Mouse (Mus musculus): Measurements from ENCODE around the gene Cerk.
"Not testable (repeated sequence)": the region's sequence is repeated elsewhere in the genome, so short reads cannot be mapped to it uniquely, and the experiment has no call there.

Gene Cerk

DNA sequence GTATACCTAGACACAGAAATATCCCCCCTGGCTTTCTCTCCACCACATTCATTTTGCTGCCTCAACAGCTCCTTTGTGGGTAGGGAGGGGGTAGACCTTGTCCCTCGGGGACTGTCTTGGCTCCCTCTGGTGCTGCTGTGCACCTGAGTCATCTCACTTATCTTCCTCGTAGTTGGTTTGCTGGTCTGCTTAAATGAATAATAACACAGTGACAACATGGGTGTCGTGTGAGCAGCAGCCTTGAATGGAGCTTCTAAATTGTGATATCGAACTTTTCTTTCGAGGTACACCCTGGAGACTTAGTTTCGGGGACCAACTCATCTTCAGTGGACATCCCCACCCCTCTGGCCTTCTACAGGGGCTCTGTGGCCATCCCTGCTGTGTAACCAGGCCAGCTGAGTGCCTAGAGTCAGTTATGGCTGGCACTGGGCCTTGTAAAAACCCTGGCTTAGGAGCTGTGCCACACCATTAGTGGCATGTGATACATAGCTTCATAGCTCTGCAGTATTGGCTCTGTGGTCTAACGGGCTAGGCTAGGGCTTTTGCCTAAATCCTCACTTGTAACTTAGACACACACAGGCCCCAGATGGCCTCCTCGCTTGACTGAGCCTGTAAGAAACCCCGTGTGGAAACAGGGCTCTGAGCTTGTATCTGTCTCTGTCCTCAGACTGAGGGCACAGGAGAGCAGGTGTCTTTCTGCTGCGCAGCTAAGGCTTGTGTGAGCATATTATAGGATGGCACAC, 75.4 kb downstream of the Cerk start:
- DNase-seq, result no peak

- no peak for DNase-seq
These were observed 76.2 kb downstream of the Cerk start for GRCm38 (mm10) chr15:86109650-86110211.

DNA sequence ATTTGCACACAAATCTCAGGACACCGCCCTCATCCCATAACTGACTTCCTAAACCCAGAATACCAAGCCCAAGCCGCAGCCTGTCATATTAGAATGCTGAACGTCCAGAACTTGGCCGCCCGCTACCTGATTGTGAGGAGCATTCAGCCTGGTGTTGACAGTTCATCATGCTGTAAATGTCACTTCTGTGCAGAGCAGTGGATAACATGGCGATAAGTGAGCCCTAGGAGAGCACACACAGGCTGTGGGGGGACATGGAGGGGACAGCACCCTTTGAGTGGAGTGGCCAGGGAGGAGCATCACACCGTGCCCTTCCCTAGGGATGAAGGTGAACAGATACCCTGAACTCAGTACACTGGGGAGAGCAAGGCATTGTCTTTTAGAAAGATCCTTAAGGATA, 76.7 kb downstream of the Cerk start:
- no peak for DNase-seq

DNA sequence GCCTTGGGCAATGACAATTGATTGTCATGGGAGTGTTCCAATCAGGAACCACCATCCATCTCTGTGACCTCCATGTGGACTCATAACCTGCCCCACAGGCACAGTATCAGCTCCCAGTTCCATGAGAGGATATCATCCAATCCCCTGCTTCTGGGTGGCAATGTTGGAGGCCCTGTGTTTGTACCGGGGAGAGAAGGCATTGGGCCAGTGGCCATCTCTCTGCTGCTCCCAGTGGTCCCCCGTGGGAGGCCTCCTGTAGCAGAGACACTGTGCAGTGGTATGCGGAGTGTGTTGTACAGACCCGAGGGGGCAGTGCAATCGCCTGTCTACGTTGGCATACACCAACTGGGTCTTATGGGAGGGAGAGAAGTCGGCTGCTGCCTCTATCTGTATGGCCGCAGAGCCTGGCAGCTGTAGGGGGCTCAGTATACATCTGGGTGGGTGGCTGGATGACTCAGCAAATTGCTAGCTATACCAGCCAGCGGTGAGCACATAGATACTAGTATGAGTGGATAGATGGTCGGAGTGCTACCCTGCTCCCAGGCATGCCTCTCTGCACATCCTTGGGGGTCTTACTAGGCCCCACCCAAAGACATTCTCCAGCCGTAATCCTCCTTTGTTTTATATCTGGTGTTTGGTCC, 78.0 kb downstream of the Cerk start:
- DNase-seq, result no peak

DNA sequence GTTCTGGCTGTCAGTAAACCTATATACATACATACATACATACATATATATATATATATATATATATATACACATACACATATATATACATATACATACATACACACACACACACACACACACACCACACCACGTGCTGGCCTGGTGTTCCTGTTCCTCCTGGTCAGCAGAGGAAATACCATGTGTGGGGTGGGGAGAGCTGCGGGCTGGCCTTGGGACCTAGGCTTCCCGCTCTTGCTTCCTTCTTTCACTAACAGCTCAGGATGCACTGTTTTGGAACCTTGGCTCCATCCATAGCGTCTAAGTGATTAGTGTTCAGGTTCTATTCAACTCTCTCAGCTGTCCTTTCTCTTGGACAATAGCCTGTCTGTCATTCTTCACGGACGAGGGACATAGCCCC, 80.2 kb downstream of the Cerk start:
- DNase-seq, result no peak

DNA sequence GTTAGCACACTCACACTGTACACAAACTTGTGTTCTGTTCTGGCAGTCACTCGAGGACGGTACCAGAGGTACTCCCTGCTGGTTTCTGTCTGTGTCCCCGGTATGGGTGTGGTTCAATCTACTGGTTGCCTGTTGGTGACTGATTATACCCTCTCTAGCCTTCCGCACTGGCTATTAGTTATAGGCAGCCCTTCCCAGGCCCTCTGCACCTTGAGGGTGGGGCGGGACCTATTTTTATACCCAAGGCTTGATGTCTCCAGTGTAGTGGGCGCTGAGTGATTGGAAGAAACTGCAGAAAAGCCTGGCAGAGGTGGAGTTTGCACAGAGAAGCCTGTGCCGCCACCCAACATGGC, 80.6 kb downstream of the Cerk start:
- no peak for DNase-seq

- no peak for DNase-seq
These were observed 81.3 kb downstream of the Cerk start for GRCm38 (mm10) chr15:86104401-86105344.

GRCm38 (mm10) chr15:86102308-86102707, 83.6 kb downstream of the Cerk start:
- no peak for DNase-seq

DNA sequence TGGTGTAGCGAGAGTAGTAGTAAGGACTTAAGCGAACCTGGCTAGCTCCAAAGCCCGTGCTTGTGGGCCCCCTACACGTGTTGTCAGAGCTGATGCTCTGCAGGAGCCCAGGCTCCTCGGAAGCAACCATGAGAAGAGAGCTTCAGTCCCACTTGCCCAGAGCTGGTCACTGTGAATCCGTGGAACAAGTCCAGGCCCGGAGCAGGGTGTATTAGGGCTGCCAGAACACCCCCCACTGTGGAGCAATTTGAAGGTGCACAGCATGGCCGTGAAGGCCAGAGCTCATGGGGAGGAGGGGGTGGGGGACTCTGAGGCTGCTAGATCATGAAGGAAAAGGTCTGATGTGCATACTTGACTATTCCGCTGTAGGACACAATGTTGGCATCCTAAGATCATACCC, 84.4 kb downstream of the Cerk start:
- no peak for DNase-seq

GRCm38 (mm10) chr15:86097871-86098270, 88.1 kb downstream of the Cerk start:
- no peak for DNase-seq

DNA sequence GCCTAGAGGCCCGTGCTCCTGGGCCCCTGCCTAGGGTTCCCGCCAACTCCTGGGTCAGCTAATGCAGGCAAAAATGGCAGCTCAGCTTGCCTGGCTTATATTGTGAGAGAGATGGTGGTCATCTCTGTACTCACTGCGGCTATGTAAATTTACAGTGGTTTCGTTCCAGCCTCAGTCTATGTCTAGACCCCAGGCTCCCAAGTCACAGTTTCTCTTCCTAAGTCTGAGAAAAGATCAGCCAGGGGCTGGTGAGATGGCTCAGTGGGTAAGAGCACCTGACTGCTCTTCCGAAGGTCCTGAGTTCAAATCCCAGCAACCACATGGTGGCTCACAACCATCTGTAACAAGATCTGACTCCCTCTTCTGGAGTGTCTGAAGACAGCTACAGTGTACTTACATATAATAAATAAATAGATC, 89.3 kb downstream of the Cerk start:
- DNase-seq, result not testable (repeated sequence)

GRCm38 (mm10) chr15:86095722-86096603, 90.0 kb downstream of the Cerk start:
- no peak for DNase-seq

DNA sequence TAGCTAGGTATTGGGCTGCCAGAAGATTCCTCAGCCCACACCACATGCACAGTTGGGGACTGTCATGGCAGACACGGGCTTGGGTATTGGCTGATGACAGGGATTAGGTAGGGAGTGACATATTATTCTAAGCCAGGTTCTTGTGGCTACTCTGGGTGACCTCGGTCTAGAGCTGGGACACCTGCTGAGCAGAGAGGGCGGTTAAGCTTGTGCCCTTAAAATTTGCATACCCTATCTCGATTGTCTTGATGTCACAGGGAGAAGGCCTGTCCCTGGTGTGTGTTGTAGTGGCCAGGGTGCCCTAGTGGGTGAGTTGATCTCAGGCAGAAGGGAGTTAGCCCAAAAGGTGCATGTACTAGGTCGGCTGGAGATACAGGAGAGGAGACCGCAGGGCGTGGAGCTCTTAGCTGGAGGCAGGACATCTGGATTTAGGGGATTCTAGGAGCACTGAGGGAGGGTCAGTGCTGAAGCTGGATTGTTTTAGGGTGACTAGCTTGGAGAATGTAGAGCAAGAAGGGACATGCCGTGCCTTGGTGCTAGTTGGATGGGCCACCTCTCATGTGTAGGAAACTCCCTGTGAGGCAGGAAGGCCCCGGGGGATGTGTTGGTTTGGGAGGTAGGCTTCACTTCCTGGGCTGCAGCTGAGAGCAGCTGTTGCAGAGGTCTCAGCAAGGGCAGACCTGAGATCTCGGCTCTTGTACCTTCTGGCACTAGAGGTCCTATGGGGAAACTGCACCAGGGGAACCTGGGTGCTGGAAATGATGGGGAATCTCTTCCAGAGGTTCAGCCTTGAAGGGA, 91.4 kb downstream of the Cerk start:
- DNase-seq, result no peak

GRCm38 (mm10) chr15:86093236-86093635, 92.7 kb downstream of the Cerk start:
- peak; percentile 50 for DNase-seq

- peak; percentile 98 for DNase-seq
These were observed 93.8 kb downstream of the Cerk start for GRCm38 (mm10) chr15:86091998-86092670.

GRCm38 (mm10) chr15:86091201-86091997, 94.5 kb downstream of the Cerk start:
- peak; percentile 28 for DNase-seq

DNA sequence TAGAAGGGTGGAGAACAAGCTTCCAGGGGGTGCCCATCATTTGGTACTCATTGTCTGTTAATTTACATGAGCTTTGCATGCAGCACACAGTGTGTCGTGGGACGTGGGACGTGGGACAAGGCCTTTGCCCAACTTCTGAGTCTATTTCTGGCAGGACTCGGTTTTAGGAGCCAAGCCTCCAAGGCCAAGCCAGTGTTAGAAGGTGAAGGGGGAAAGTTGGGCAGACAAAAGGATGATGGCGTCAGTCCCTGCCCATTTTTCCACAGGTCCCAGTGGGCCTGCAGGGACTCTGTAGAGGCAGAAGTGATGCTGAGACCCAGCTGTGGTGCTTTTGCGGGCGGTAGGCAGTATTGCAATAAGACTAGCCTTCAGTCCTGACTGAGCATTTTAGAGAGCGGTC, 95.4 kb downstream of the Cerk start:
- DNase-seq, result no peak

GRCm38 (mm10) chr15:86089991-86090529, 95.9 kb downstream of the Cerk start:
- peak; percentile 90 for DNase-seq

Measured in kidney, adult 9 months (tissue).